In the genomic region with DNA sequence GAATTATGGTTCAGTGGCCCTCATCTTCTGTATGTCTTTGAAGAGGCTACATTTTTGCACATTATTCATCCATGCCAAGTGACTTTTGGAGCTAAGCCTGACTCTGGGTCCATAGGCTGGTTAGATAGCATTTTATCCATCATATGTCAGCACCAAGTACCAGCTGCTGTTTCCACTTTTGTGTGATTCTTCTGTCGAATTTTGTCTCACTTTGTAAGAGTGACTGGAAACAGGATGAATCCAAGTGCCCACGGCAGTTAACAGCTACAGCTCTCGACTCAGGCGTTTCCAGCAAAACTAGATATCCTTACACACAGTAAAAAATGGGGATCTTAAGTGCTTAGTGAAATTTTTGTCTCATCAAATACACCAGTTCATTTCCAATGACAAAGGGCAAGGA, we compare ENCODE assay signal across 19 mouse cellular contexts.
"Had no signal": no experiment of that assay in that cellular context is flagged by ENCODE, and none has a peak within 500 bp of the region (broad histone marks: within the 10 kb centered on the region; RNA-seq: fewer than 3 reads in every experiment).

No protein-coding gene starts in this region.

- H3K27me3 ChIP-seq: neural tube, embryonic 13.5 days; neural tube, embryonic 15.5 days had no signal

- H3K4me2 ChIP-seq: lung, embryonic 14.5 days; midbrain, embryonic 12.5 days; neural tube, embryonic 13.5 days; neural tube, embryonic 15.5 days had no signal

- H3K9ac ChIP-seq: lung, embryonic 14.5 days; midbrain, embryonic 12.5 days; neural tube, embryonic 13.5 days; neural tube, embryonic 15.5 days had no signal

- H3K36me3 ChIP-seq: midbrain, embryonic 10.5 days; midbrain, embryonic 12.5 days; neural tube, embryonic 13.5 days; neural tube, embryonic 15.5 days had no signal

- DNase-seq: lung, adult 18-20 months; lung, embryonic 14.5 days; lung, postnatal 10 days; lung, postnatal 4 days; midbrain, embryonic 14.5 days; retina, postnatal 1 day; right cerebral cortex, adult 18-20 months; right cerebral cortex, postnatal 25 days; right cerebral cortex, postnatal 4 days; spleen, adult 18-20 months; thymus, adult 18-20 months; thymus, postnatal 14 days; thymus, postnatal 36 days had no signal

- H3K4me3 ChIP-seq: midbrain, embryonic 10.5 days; midbrain, embryonic 12.5 days; myocyte; neural tube, embryonic 13.5 days; neural tube, embryonic 15.5 days had no signal

- H3K27ac ChIP-seq: midbrain, embryonic 10.5 days; midbrain, embryonic 12.5 days; neural tube, embryonic 13.5 days; neural tube, embryonic 15.5 days had no signal

- ATAC-seq: midbrain, embryonic 16.5 days had no signal

- H3K9me3 ChIP-seq: midbrain, embryonic 10.5 days; midbrain, embryonic 12.5 days; neural tube, embryonic 13.5 days; neural tube, embryonic 15.5 days had no signal
